Mouse (Mus musculus) ES-Bruce4 (cell line): Measurements from ENCODE around the gene Uts2r. TPM values are rescaled to one million over a fixed set of nuclear protein-coding genes. Genes with fewer than 3 reads are reported as not detected.

Experiments
- H3K27ac ChIP-seq: 2 replicates; pipeline ENCODE4 v1.5.1; 2012; ENCODE audit warnings: low read length, inconsistent platforms; ENCODE audit not compliant: insufficient read depth
- H3K27me3 ChIP-seq: 2 replicates; pipeline ENCODE4 v1.6.1; 2012; ENCODE audit warnings: mild to moderate bottlenecking, low read length, inconsistent platforms; ENCODE audit not compliant: control insufficient read depth, poor library complexity, insufficient read depth, severe bottlenecking
- H3K36me3 ChIP-seq: 2 replicates; pipeline ENCODE4 v1.6.1; 2012; ENCODE audit warnings: inconsistent platforms, mild to moderate bottlenecking, low read length, moderate library complexity; ENCODE audit not compliant: control insufficient read depth, poor library complexity, insufficient read depth, severe bottlenecking
- H3K4me1 ChIP-seq: one replicate; pipeline ENCODE4 v1.8.1; 2011; ENCODE audit warnings: low read length; ENCODE audit not compliant: control insufficient read depth, insufficient read depth
- H3K4me3 ChIP-seq: 2 replicates; pipeline ENCODE4 v1.5.1; 2011; ENCODE audit warnings: low read depth, mild to moderate bottlenecking, low read length
- H3K9ac ChIP-seq: 2 replicates; pipeline ENCODE4 v1.6.1; 2012; ENCODE audit warnings: low read depth, mild to moderate bottlenecking, inconsistent platforms; ENCODE audit not compliant: poor library complexity, severe bottlenecking
- H3K9me3 ChIP-seq: replicated peaks from 2 replicates; pipeline ENCODE4 v1.6.1; 2012; ENCODE audit warnings: mild to moderate bottlenecking, low read length, inconsistent platforms; ENCODE audit not compliant: control insufficient read depth, poor library complexity, insufficient read depth, severe bottlenecking
- CTCF ChIP-seq: IDR thresholded peaks from one replicate; pipeline ENCODE4 v1.8.1; 2011; ENCODE audit warnings: low read depth, low read length
- EP300 ChIP-seq: IDR thresholded peaks from 2 replicates; pipeline ENCODE4 v1.6.1; 2011; ENCODE audit warnings: low read depth, low read length; ENCODE audit not compliant: insufficient read depth
- POLR2A ChIP-seq: IDR thresholded peaks from one replicate; pipeline ENCODE4 v1.8.1; 2011; ENCODE audit warnings: low read length; ENCODE audit not compliant: insufficient read depth
- polyA plus RNA-seq: library from polyadenylated mRNA; stranded (reverse); fragments of >200 nt; gene quantifications from 2 replicates; pipeline ENCODE4 v1.2.4, GENCODE M21; 2011; ENCODE audit warnings: low read depth; ENCODE audit not compliant: missing spikeins, insufficient read depth, insufficient read length

The Uts2r gene
- polyA plus RNA-seq, 1 experiment, result not detected

DNA sequence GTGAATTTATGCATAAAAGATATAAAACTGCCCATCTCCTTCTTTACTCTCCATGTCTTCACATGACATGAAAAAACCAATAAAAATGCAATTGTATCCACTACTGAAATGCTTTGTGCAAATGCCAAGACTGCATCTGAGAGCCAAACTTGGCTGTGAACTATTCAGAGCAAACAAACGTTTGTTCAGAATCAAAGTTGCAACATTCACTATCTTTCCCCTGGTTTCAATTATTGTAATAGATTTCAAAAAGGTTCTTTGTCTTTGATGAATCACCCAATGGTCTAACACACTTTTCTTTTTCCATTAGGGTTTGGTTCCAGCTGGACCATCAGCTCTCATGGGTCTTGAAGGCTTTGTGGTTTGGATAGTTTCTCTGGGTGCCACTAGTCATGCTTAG, 30.5 kb upstream of the Uts2r start:
- Histone ChIP-seq H3K4me3 (no peak overlapping the region), H3K27ac (no peak overlapping the region), H3K9me3 (no peaks in the 10 kb centered on the region), H3K4me1 (no peaks in the 10 kb centered on the region), H3K36me3 (no peaks in the 10 kb centered on the region), H3K27me3 (no peaks in the 10 kb centered on the region), H3K9ac (no peak overlapping the region)
- TF ChIP-seq CTCF, result no peak
- TF ChIP-seq EP300, result no peak
- TF ChIP-seq POLR2A, result no peak

GRCm38 (mm10) chr11:121134600-121134999, 25.5 kb upstream of the Uts2r start:
- H3K4me3 ChIP-seq, result no peak overlapping the region
- no peak overlapping the region for H3K9ac ChIP-seq
- no peak overlapping the region for H3K27ac ChIP-seq
- H3K9me3 ChIP-seq, result no peaks in the 10 kb centered on the region
- TF ChIP-seq EP300 (no peak), CTCF (no peak)
- no peaks in the 10 kb centered on the region for H3K36me3 ChIP-seq
- H3K4me1 ChIP-seq, result no peaks in the 10 kb centered on the region
- no peaks in the 10 kb centered on the region for H3K27me3 ChIP-seq

DNA sequence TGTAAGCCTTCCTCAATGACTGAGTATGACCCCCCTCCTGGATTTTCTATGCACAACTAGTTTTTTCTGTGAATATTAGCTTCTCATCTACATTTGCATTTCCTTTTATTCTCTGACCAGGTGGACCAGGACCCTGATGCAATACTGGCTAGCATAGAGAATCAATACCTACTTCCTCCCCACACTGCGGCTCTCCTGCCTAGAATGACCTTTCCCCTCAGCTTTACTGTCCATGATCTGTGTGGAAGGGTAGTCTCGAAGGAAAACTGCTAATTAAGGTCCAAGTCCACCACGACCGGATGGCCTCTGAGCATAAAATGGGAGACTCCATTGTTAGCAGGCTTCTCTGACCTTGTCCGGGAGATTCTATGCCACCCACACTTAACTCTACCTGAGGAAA, 22.4 kb upstream of the Uts2r start:
- Histone ChIP-seq H3K27me3 (no peaks in the 10 kb centered on the region), H3K4me3 (no peak overlapping the region), H3K9ac (no peak overlapping the region), H3K4me1 (no peaks in the 10 kb centered on the region), H3K36me3 (no peaks in the 10 kb centered on the region), H3K27ac (no peak overlapping the region), H3K9me3 (no peaks in the 10 kb centered on the region)
- no peak for TF ChIP-seq POLR2A
- no peak for TF ChIP-seq CTCF
- TF ChIP-seq EP300, result no peak

DNA sequence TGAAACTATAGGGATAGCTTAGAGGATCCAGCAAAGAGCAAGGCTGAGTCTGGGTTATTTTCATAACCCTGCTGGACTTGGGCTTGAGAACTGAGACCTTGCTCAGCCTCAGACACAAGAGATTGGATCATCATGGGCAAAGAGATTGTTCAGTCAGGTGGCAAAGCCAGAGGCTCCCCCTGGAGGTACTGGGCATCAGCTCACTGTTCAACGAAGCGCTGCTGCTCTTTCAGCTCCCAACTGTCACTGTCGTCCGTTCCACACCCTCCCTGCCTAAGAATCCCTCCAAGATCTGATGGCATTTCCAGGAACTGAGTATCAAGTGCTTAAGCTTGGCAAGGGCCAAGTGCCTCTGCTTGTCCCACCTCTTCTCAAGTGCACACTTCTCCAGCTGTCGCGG, 21.3 kb upstream of the Uts2r start:
- H3K9me3 ChIP-seq, result no peaks in the 10 kb centered on the region
- no peak overlapping the region for H3K9ac ChIP-seq
- H3K36me3 ChIP-seq, result no peaks in the 10 kb centered on the region
- no peak overlapping the region for H3K4me3 ChIP-seq
- TF ChIP-seq POLR2A (no peak), EP300 (no peak), CTCF (no peak)
- no peak overlapping the region for H3K27ac ChIP-seq
- H3K4me1 ChIP-seq, result no peaks in the 10 kb centered on the region
- no peaks in the 10 kb centered on the region for H3K27me3 ChIP-seq

- TF ChIP-seq CTCF (no peak), POLR2A (no peak), EP300 (no peak)
- no peaks in the 10 kb centered on the region for H3K9me3 ChIP-seq
- no peaks in the 10 kb centered on the region for H3K27me3 ChIP-seq
- H3K4me1 ChIP-seq, result no peaks in the 10 kb centered on the region
- no peak overlapping the region for H3K27ac ChIP-seq
- H3K9ac ChIP-seq, result no peak overlapping the region
- no peaks in the 10 kb centered on the region; the same call in 1 of the 2 replicates for H3K36me3 ChIP-seq
- H3K4me3 ChIP-seq, result no peak overlapping the region
Observed at GRCm38 (mm10) chr11:121143325-121144015, 16.6 kb upstream of the Uts2r start.

DNA sequence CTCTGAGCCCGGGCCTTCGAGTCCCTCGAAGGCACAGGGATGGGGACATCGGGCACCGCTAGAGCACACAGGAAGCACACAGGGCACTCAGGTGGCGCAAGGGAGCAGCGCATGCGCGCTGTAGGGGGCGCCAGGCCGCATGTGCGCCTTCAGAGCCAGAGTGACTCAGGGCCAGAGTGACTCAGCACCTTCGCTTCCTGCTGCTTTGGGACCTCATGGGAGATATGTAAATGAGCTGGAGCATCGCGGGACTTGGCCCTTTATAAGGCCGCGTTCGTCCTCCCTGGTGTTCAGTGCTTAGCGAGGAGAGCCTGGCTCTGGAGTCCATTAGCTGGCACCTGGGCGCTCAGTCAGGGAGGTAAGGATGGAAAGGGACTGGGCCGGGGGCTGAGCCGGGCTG, 14.2 kb upstream of the Uts2r start, which contains the start of gene Tex19.1:
Gene Tex19.1, plus strand, starts transcription at position 279 of the 400 bp plus-strand sequence.
- Histone ChIP-seq H3K27ac (no peak within 1 kb of the TSS), H3K9me3 (no peaks in the 10 kb centered on the region), H3K4me3 (peak within 1 kb of the TSS; percentile 52), H3K27me3 (no peaks in the 10 kb centered on the region), H3K4me1 (no peaks in the 10 kb centered on the region), H3K36me3 (no peaks in the 10 kb centered on the region; the same call in 1 of the 2 replicates), H3K9ac (peak within 1 kb of the TSS; percentile 68)
- TF ChIP-seq CTCF, result peak; percentile 55
- TF ChIP-seq EP300, result peak; percentile 89
- peak; percentile 99 for TF ChIP-seq POLR2A
